Mouse (Mus musculus) erythroid progenitor cell, adult 5-6 weeks (primary cell): ENCODE measurements around the gene Olfml2a. TPM values are rescaled to one million over a fixed set of nuclear protein-coding genes. Genes with fewer than 3 reads are reported as not detected.
A peak's percentile ranks its signal among the peaks of the same experiment; 100 is the strongest.

Experiments
- ATAC-seq: replicated peaks from 2 replicates; pipeline ENCODE4 v1.8.0; 2016; ENCODE audit warnings: moderate number of reproducible peaks, mild to moderate bottlenecking, moderate TSS enrichment, inconsistent platforms; ENCODE audit not compliant: poor library complexity, low FRiP score, severe bottlenecking
- total RNA-seq, 2 experiments: library from RNA; stranded (forward) in 1 of 2; stranded (reverse) in 1 of 2; fragments of 150-400 nt in 1 of 2; fragments of 186-747, 209-891 nt in 1 of 2; gene quantifications; 2 replicates each; pipeline versions ENCODE4 v1.2.3 to v1.2.4; 2015 to 2017; ENCODE audit warnings: low replicate concordance in 2 of 2

Olfml2a gene
- total RNA-seq, 2 experiments from 2014 or later = not detected

DNA sequence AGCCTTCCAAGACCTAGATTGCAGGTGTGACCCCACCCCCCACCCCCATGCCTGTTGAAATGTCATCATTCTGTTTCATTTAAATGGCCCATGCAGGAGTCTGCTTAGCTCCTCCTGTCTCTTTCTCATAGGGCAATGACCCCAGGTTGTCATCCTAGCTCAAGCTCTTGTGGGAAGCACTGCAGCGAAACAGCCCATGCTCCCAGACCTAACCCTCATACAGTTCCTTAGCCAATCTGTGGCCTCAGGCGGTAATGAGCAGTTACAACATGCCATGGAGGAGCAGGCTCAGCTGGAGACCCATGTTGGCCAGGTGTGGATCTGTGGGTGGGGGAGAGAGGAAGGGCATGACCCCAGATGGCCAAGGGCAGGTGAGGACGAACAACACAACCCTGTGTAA, 43.4 kb downstream of the Olfml2a start:
- ATAC-seq = no peak

DNA sequence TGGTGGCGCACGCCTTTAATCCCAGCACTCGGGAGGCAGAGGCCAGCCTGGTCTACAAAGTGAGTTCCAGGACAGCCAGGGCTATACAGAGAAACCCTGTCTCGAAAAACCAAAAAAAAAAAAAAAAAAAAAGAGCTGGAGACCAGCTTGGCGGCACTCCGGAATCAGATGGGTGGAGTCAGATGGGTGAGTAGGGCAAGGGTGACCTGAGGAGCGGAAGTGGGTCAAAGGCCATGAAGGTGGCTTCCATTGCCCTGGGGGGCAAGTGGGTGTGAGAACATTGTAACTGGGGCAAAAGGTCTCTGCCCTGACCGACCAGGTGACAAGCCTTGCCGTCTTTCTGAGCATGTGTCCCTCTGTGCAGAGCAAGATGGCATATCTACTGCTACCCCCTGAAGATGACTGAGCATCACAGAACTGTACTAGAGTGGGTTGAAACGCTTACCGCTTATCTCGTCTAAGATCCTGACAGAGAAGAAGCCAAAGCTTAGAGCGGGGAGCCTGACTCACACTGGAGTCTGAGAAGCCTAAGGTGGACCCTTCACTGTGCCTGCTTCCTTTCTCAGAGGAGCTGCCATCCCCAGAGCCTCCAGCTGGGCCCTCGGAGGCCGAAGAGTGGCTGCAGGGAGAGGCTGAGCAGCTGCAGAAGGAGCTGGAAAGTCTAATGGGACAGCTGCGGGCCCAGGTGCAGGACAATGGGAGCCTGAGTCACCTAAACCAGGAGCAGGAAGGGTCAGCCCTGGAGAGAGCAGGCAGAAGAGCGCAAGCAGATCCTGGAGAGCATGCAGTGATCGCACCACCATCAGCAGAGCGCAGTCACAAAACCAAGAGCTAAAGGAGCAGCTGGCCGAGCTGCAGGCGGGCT, 44.4 kb downstream of the Olfml2a start:
- ATAC-seq = 0 out of 2 replicates have a peak, but pooled peaks have one; percentile 23

DNA sequence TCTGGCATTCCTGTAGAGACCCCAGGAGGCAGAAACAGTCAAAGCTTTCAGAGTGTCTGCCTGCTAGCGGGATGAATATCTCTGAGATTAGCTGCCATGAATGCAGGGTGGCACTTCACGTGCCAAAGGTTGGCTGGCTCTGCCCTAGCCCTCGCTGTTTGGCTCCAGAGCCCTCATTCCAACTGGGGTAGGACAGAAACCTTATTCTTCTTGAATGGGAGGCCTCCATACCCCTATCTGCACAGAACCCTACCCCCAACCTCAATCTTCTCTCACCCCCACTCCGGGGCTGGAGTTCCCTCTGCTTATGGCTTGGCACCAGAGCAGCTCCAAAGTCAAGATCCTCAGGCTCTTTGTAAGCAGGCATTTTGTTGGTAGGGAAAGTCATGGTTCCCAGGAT, 46.1 kb downstream of the Olfml2a start:
- ATAC-seq = no peak

DNA sequence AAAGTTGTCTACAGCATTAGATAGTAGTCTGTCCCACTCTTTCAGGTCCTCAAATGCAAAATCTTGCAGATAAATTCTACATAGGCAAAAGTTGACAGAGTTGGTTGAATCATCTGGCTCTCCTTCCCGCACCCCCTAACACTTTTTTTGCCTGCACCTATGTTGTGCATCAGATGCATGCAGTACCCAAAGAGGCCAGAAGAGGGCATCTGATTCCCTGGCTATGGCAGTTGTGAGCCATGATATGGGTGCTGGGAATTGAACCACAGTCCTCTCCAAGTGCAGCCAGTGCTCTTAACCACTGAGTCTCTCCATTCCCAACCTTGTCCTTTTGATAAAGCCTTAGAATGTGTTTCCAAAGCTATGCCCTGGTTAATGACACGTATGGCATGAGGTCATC, 51.7 kb downstream of the Olfml2a start:
- no peak for ATAC-seq

GRCm38 (mm10) chr2:38986580-38986979, 54.8 kb downstream of the Olfml2a start:
- ATAC-seq = no peak

DNA sequence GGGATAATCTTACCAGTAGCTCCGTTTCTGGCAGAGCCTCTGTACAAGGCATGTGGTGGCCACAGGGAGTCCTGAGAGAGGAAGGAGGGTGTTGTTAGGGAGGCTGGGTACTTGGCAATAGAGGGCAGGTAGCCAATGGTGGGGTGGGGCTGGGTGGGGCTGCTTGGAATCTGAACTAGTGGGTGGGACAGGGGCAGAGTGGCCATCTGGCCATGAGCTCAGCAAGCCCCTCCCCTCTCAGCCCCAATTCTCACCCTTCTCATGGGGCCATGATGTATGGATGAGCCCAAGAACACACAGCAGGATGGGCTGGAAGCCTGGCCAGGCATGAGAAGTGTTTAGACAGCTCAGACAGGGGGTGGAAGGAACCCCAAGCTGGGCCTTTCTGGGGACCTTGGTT, 55.6 kb downstream of the Olfml2a start:
- 0 out of 2 replicates have a peak, but pooled peaks have one; percentile 26 for ATAC-seq

DNA sequence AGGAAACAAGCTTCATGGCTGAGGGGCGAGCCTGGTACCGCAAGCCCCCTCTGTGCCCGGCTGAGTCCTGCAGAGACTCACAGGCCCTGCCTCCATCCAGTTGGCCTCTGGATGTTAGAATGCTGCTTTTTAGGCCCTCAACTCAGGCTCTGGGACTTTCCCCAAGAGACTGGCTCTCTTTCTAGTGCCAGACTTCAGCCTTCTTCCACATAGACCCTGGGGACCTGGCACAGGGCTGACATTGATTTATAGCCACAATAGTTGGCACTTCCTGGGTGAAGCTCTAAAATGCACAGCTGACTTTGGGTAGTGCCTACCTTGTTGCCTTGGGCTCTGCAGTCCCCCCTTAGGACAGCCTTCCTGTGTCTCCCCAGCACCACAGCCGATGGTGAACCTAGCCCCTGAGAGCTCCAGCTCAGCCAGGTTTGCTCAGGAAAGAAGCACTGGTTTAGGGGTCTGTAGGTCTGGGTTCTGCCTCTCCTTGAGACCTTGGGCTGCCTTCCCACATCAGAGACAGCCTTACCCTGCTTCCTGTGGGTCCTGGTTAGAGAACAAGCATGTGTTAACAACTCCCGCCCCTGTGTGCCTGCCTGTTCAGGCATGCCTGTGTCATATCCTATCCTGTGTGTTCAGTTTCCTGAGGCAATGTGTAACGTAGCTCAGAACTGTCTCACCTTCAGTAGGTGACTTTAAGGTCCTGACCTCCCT, 56.2 kb downstream of the Olfml2a start:
- ATAC-seq = no peak

- ATAC-seq = peak; percentile 81
Measured at GRCm38 (mm10) chr2:38988929-38989328, 57.2 kb downstream of the Olfml2a start.

GRCm38 (mm10) chr2:38992004-38992403, 60.2 kb downstream of the Olfml2a start:
- no peak for ATAC-seq

DNA sequence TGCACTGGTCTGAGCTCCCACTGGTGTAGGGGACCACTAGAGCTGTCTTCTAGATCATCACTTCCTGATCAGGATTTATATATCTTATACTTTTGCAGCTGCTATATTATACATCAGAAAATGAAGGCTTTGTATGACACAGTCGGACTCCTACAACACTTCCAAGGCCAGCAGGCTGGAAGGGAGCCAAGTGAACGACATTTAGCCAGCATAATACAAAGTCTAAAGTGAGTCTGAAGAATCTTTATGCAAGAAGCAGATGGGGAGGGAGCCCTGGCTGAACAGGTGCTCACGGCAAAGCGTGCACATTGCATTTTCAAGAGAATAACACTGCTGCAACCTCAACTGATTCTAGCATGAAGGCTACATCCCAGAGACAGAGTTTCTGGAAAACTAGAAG, 60.7 kb downstream of the Olfml2a start:
- no peak for ATAC-seq

DNA sequence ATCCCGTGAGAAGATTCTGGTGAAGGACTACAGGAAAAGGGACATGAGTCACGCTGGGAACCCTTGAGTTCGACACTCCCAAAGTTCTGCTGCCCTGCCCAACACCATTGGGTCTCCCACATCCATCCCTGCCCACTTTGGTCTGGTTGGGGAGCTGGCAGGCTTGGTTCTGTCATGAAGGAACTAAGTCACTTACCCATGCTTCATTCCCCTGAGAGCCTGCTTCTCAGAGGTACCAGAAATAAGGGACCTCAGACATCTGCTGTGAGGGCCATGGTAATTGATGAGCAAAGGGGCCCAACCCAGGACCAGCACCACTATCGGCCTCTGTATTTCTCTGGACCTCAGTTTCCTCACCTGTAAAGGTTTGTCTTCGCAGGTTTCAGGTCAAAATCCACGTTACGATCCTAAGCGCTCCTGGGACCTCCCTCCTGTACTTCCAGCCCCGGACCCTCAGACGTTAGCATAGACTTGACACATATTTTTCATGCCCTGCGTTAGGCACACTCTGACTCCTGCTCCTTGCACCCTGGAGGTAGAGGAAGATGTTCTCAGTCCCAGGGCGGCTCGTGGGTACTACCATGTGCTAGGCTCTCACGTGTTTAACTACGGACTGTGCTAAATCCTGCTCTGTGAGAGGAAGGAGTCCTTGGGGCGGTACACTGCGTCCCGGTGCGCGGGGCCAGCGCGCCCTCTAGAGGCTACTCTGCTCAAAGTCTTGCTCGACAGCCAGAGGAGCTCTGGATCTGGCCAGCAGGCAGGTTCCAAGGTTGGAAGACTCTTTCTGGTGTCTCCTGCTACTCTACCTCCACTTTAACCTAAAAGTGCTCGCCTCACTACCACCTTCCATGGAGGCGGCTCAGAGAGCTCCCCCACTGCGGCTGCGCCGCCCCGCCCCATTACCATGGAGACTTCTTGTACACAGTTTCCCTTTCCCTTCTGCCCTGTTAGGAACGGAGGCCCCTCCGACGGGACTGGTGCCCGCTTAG, 65.9 kb downstream of the Olfml2a start, which contains the start of gene Wdr38:
Gene Wdr38 (plus strand): TSS at position 91 of the 989 bp plus-strand sequence.
- ATAC-seq = peak; percentile 93

DNA sequence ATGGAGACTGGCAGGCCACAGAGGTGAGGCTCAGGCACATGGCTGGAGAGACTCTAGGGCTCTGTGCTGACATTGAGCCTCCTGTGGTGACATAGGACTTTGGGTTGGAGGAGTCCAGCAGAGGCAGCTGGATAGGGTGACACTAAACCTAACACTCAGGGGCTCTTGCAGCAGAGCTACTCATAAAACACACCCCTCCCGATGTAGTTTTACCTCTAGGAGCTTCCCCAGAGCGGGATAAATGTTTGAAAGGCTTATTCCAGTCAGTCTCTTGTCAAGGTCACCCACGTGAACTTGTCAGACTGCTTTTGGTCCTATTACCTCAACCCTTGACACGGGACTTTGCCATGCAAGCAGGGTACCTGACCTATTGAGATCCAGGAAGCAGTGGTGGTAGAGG, 67.6 kb downstream of the Olfml2a start:
- ATAC-seq = no peak

- ATAC-seq = no peak
Measured at GRCm38 (mm10) chr2:38999910-39000586, 68.3 kb downstream of the Olfml2a start.

- no peak for ATAC-seq
Measured at GRCm38 (mm10) chr2:39000587-39000919, 68.8 kb downstream of the Olfml2a start.

DNA sequence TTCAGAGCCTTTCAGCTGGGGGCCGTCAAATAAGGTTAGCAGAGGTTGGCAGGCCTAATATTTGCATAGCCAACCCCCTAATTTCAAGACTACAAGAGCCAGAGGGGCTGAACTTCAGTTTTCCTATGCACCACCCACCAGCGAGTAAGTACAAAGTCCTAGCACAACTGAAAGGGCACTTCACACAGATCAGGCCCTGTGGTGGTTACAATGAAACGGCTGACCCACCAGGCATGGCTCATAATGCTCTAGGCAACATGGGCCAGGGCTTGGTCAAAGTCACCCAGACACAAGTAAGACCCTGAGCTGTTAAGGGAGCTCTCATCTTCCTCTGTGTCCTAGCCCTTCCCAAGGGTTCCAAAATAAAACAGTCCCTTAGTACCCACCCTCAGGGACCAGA, 70.1 kb downstream of the Olfml2a start:
- no peak for ATAC-seq

DNA sequence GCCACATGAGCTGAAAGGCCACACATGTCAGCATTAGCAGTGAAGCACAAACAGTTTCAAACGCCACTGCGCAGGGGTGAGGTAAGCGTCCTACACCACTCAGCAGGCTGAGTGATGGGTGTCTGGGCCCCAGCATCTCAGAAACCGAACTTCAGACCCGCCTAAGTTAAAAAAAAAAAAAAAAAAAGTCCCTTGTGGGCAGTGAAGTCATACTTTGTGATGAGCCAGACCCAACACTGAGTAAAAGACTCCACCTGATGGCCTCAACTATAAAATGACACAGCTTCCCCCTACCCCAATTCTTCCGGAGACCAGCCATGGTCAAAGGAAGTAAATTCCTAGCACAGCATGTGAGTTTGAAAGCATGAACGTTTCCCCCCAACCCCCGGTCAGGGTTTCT, 71.3 kb downstream of the Olfml2a start:
- no peak for ATAC-seq

DNA sequence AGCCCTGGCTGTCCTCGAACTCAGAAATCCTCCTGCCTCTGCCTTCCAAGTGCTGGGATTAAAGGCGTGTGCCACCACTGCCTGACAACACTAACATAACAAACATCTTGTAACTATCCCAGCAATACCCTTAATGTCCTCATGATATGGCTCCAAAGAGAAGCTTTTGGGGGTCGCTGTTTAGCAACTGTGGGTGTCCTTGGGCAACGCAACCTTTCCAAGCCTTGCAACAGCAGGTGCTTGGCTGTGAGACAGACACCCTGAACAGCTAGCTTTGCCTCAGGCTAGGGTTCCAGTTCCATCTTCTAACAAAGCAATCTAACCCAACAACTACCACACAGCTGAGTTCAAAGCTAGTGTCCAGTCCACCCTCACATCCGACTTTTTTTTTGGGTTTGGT, 71.7 kb downstream of the Olfml2a start:
- no peak for ATAC-seq

DNA sequence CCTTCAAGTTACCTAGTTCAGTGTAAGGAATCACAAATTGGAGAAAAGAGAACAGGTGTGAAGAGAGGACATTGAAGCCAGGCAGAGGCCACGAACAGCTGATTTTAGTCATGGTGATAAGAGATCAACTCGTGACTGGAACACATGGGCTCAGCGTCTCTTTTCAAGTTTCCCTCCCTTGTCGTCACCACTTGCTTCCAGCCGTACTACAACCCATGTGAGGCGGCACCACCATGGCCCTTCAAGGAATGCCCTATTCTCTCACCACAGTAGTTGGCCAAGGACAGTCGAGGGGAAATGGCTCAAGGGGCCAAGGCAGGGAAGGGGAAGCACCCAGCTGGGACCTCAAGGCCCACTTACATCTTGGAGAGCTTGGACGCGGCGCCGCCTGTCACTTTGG, 72.6 kb downstream of the Olfml2a start:
- ATAC-seq = 0 out of 2 replicates have a peak, but pooled peaks have one; percentile 2

GRCm38 (mm10) chr2:39004880-39005435, 73.2 kb downstream of the Olfml2a start, which contains the start of gene Arpc5l:
Gene Arpc5l (plus strand): TSS chr2:39005348.
- ATAC-seq = peak; percentile 82
